Comparison of ENCODE assay signal across 8 mouse cellular contexts in genomic region chr6:91683121-91683520, GRCm38 (mm10). TPM values are rescaled to one million over a fixed set of nuclear protein-coding genes. Genes with fewer than 3 reads are reported as not detected.
A peak's percentile ranks its signal among the peaks of the same experiment; 100 is the strongest.
DNase-seq lines count a peak whose midpoint lies in the region; ATAC-seq lines count a peak whose summit lies in the region.

No protein-coding gene starts in this region.

- peak overlapping the region; percentile 88 for H3K9ac ChIP-seq in limb, embryonic 12.5 days (replicated peaks)
- H3K9ac ChIP-seq in midbrain, embryonic 12.5 days (replicated peaks) = peak overlapping the region; percentile 62; the same call in 1 of the 2 replicates

- H3K36me3 ChIP-seq in heart, embryonic 10.5 days = no peaks in the 10 kb centered on the region
- no peaks in the 10 kb centered on the region for H3K36me3 ChIP-seq in limb, embryonic 12.5 days
- H3K36me3 ChIP-seq in midbrain, embryonic 12.5 days = no peaks in the 10 kb centered on the region

- no peaks in the 10 kb centered on the region for H3K9me3 ChIP-seq in heart, embryonic 10.5 days
- H3K9me3 ChIP-seq in limb, embryonic 12.5 days = no peaks in the 10 kb centered on the region
- H3K9me3 ChIP-seq in midbrain, embryonic 12.5 days = no peaks in the 10 kb centered on the region

- H3K27ac ChIP-seq in brown adipose tissue, adult 24 weeks (replicated peaks; ENCODE audit: low read depth, low read length) = peak overlapping the region; percentile 18
- peak overlapping the region; percentile 97 for H3K27ac ChIP-seq in heart, embryonic 10.5 days
- H3K27ac ChIP-seq in limb, embryonic 12.5 days = peak overlapping the region; percentile 87
- H3K27ac ChIP-seq in midbrain, embryonic 12.5 days (replicated peaks) = peak overlapping the region; percentile 93

- 35% methylated on average over 3 of the region's 3 CpGs for WGBS in heart, embryonic 10.5 days
- 65% methylated on average over 3 of the region's 3 CpGs for WGBS in limb, embryonic 12.5 days
- WGBS in midbrain, embryonic 12.5 days = 62% methylated on average over 3 of the region's 3 CpGs

- DNase-seq in cerebellum, adult 9-11 months = peak; percentile 55
- no peak for DNase-seq in cerebellum, adult 11 months
- DNase-seq in heart, embryonic 10.5 days (ENCODE audit: low spot score) = no peak
- peak; percentile 43 to 63 for DNase-seq in thymus, adult 18-20 months
- no peak for DNase-seq in right cerebral cortex, adult 2 months (ENCODE audit: low spot score in 2 of 2)

- H3K4me1 ChIP-seq in brown adipose tissue, adult 24 weeks (ENCODE audit: control insufficient read depth, insufficient read depth, insufficient read length, low read length) = peaks cover 21% of the 10 kb centered on the region
- H3K4me1 ChIP-seq in heart, embryonic 10.5 days = peaks cover 70% of the 10 kb centered on the region
- peaks cover 37% of the 10 kb centered on the region for H3K4me1 ChIP-seq in limb, embryonic 12.5 days (replicated peaks)
- peaks cover 39% of the 10 kb centered on the region for H3K4me1 ChIP-seq in midbrain, embryonic 12.5 days

- H3K27me3 ChIP-seq in heart, embryonic 10.5 days (ENCODE audit: insufficient read depth, poor library complexity, severe bottlenecking) = peaks cover 7% of the 10 kb centered on the region
- H3K27me3 ChIP-seq in limb, embryonic 12.5 days = no peaks in the 10 kb centered on the region
- no peaks in the 10 kb centered on the region for H3K27me3 ChIP-seq in midbrain, embryonic 12.5 days

- ATAC-seq in limb, embryonic 12.5 days (ENCODE audit: insufficient number of reproducible peaks, insufficient read depth, low FRiP score, low TSS enrichment, low read depth) = no peak
- ATAC-seq in midbrain, embryonic 12.5 days (ENCODE audit: low FRiP score, low read depth) = no peak

- peak overlapping the region; percentile 96 for H3K4me2 ChIP-seq in limb, embryonic 12.5 days
- H3K4me2 ChIP-seq in midbrain, embryonic 12.5 days (replicated peaks) = peak overlapping the region; percentile 91

- no peak overlapping the region for H3K4me3 ChIP-seq in brown adipose tissue, adult 24 weeks (ENCODE audit: insufficient read depth, low read depth, low read length)
- peak overlapping the region; percentile 98 for H3K4me3 ChIP-seq in heart, embryonic 10.5 days
- peak overlapping the region; percentile 84 for H3K4me3 ChIP-seq in limb, embryonic 12.5 days (replicated peaks)
- peak overlapping the region; percentile 91; the same call in 1 of the 2 replicates for H3K4me3 ChIP-seq in midbrain, embryonic 12.5 days

RNA-seq across cellular contexts. Expression of gene Slc6a6, which starts 0.7 kb away (rescaled TPM):
- polyA plus RNA-seq in brown adipose tissue, adult 24 weeks (2012; ENCODE audit: insufficient read depth, insufficient read length, missing spikeins) = 33.0 and 38.9 TPM in 2 replicates
- polyA plus RNA-seq in heart, embryonic 10.5 days (2016; fragmentation: Nextera tagmentation; extraction: Ambion mirVana) = 56.6 and 69.3 TPM in 2 replicates
- polyA plus RNA-seq in limb, embryonic 12.5 days (2016; fragmentation: Nextera tagmentation; extraction: Ambion mirVana) = 45.4 and 47.1 TPM in 2 replicates
- polyA plus RNA-seq in midbrain, embryonic 12.5 days (2016; fragmentation: Nextera tagmentation; extraction: Ambion mirVana) = 69.4 and 82.8 TPM in 2 replicates

Comparison
In these comparisons a context has a peak if more than half of its experiments do, and no peak if none do; other contexts are left out.
1. DNase-seq: peak in cerebellum, adult 9-11 months (single experiment) and thymus, adult 18-20 months (2 of 2); none in cerebellum, adult 11 months (single experiment), heart, embryonic 10.5 days (single experiment) and right cerebral cortex, adult 2 months (0 of 2).
2. H3K27ac ChIP-seq: peak in every context shown above with its lines; median percentile 97 in heart, embryonic 10.5 days; 93 in midbrain, embryonic 12.5 days; 87 in limb, embryonic 12.5 days; 18 in brown adipose tissue, adult 24 weeks.